Mouse (Mus musculus) cerebellum, adult 2 months (tissue): ENCODE measurements around the gene Gm21985.

ENCODE experiments used
- CTCF ChIP-seq: fragments of 200-500 bp; IDR thresholded peaks from 2 replicates; pipeline ENCODE4 v1.5.1; 2011; ENCODE audit warnings: low read depth, mild to moderate bottlenecking, control low read depth, low read length, moderate library complexity, borderline replicate concordance; ENCODE audit not compliant: insufficient read depth
- POLR2A ChIP-seq: fragments of 200-500 bp; IDR thresholded peaks from 2 replicates; pipeline ENCODE4 v1.6.1; 2011; ENCODE audit warnings: low read length, control low read depth, borderline replicate concordance; ENCODE audit not compliant: insufficient read depth

GRCm38 (mm10) chr2:112396649-112397048 lies 130.5 kb downstream of the Gm21985 start:
- TF ChIP-seq POLR2A, result no peak
- no peak for TF ChIP-seq CTCF
